In genomic region chr8:108706848-108707541, GRCm38 (mm10) we compare ENCODE assay signal across 9 mouse cellular contexts.
DNase-seq lines count a peak whose midpoint lies in the region; ATAC-seq and TF ChIP-seq lines count a peak whose summit lies in the region.
"Had no signal": no experiment of that assay in that cellular context is flagged by ENCODE, and none has a peak within 500 bp of the region (broad histone marks: within the 10 kb centered on the region; RNA-seq: fewer than 3 reads in every experiment).

No protein-coding gene starts in this region.

- TF ChIP-seq CTCF in liver, adult 2 months (IDR thresholded peaks at IDR 0.05; ENCODE audit: low read depth, low read length) = no peak
- no peak for TF ChIP-seq CTCF in liver, postnatal 0 days (IDR thresholded peaks at IDR 0.05; ENCODE audit: low read depth)
- TF ChIP-seq CTCF in layer of hippocampus, adult 2 months (conservative IDR thresholded peaks at IDR 0.05) = no peak
- TF ChIP-seq CTCF in cerebellum, adult 2 months (IDR thresholded peaks at IDR 0.05; ENCODE audit: borderline replicate concordance, insufficient read depth, low read depth, low read length) = no peak

- DNase-seq in liver, adult 2 months (ENCODE audit: extremely low read depth, low read depth, low spot score) = peak; percentile 58
- no peak for DNase-seq in liver
- DNase-seq in hindbrain, embryonic 10.5 days (ENCODE audit: low spot score) = peak; percentile 11
- DNase-seq in liver, postnatal 0 days = no peak
- no peak for DNase-seq in layer of hippocampus, adult 2 months (ENCODE audit: low spot score in 2 of 2)
- DNase-seq in cerebellum, adult 2 months = no peak

- H3K27ac ChIP-seq in liver, adult 2 months (replicated peaks; ENCODE audit: insufficient read depth, low read depth, low read length) = peak overlapping the region; percentile 100
- H3K27ac ChIP-seq in hindbrain, embryonic 10.5 days = peak overlapping the region; percentile 80
- peak overlapping the region; percentile 44; the same call in 1 of the 2 replicates for H3K27ac ChIP-seq in liver, postnatal 0 days (ENCODE audit: low read depth)
- peak overlapping the region; percentile 70 for H3K27ac ChIP-seq in stomach, embryonic 16.5 days (ENCODE audit: low read length)
- H3K27ac ChIP-seq in layer of hippocampus, adult 2 months = no peak overlapping the region
- H3K27ac ChIP-seq in cerebellum, adult 2 months (ENCODE audit: insufficient read depth, low read length) = no peak overlapping the region; the same call in 1 of the 2 replicates

- no peak for TF ChIP-seq POLR2A in liver, adult 2 months (IDR thresholded peaks at IDR 0.05; ENCODE audit: extremely low read depth, insufficient read depth, low read length)
- no peak for TF ChIP-seq POLR2A in cerebellum, adult 2 months (IDR thresholded peaks at IDR 0.05; ENCODE audit: borderline replicate concordance, insufficient read depth, low read length)

- peak overlapping the region; percentile 32; the same call in 1 of the 2 replicates for H3K4me3 ChIP-seq in liver, adult 2 months (ENCODE audit: insufficient read depth, low read depth, low read length)
- H3K4me3 ChIP-seq in hindbrain, embryonic 10.5 days = peak overlapping the region; percentile 95
- H3K4me3 ChIP-seq in liver, postnatal 0 days (ENCODE audit: low read depth, low read length) = no peak overlapping the region
- H3K4me3 ChIP-seq in stomach, embryonic 16.5 days (replicated peaks; ENCODE audit: low read length) = no peak overlapping the region; the same call in 1 of the 2 replicates
- H3K4me3 ChIP-seq in layer of hippocampus, adult 2 months = no peak overlapping the region
- no peak overlapping the region for H3K4me3 ChIP-seq in cerebellum, adult 2 months (replicated peaks; ENCODE audit: insufficient read depth, low read depth, low read length)

- ATAC-seq in liver, postnatal 0 days = peak; percentile 72
- no peak for ATAC-seq in stomach, embryonic 16.5 days (ENCODE audit: insufficient read depth, low FRiP score)
- ATAC-seq in inflammation-experienced regulatory T-cells, adult 6 months = no peak
- ATAC-seq: Patski had no signal

- no peaks in the 10 kb centered on the region for H3K9me3 ChIP-seq in hindbrain, embryonic 10.5 days
- no peaks in the 10 kb centered on the region for H3K9me3 ChIP-seq in liver, postnatal 0 days (ENCODE audit: low read length)
- H3K9me3 ChIP-seq in stomach, embryonic 16.5 days (replicated peaks; ENCODE audit: control insufficient read depth, low read length) = no peaks in the 10 kb centered on the region

- H3K4me1 ChIP-seq in liver, adult 2 months (ENCODE audit: control insufficient read depth, insufficient read depth, low read length) = peaks cover 21% of the 10 kb centered on the region
- peaks cover 84% of the 10 kb centered on the region for H3K4me1 ChIP-seq in hindbrain, embryonic 10.5 days (replicated peaks)
- H3K4me1 ChIP-seq in liver, postnatal 0 days (ENCODE audit: insufficient read depth) = peaks cover 25% of the 10 kb centered on the region
- peaks cover 58% of the 10 kb centered on the region for H3K4me1 ChIP-seq in stomach, embryonic 16.5 days (ENCODE audit: control insufficient read depth, insufficient read depth, low read length)
- no peaks in the 10 kb centered on the region; the same call in 1 of the 2 replicates for H3K4me1 ChIP-seq in cerebellum, adult 2 months (ENCODE audit: control insufficient read depth, insufficient read depth, low read length)

- WGBS in liver, adult 2 months = 20% methylated on average over 6 of the region's 6 CpGs
- WGBS in hindbrain, embryonic 10.5 days = 22% methylated on average over 6 of the region's 6 CpGs
- 27% methylated on average over 6 of the region's 6 CpGs for WGBS in liver, postnatal 0 days (ENCODE audit: insufficient replicate concordance)
- 22% methylated on average over 6 of the region's 6 CpGs for WGBS in stomach, embryonic 16.5 days
- 59% methylated on average over 6 of the region's 6 CpGs for WGBS in cerebellum, adult 2 months

- no peaks in the 10 kb centered on the region for H3K27me3 ChIP-seq in liver, adult 2 months (ENCODE audit: control insufficient read depth, insufficient read depth, low read length)
- no peaks in the 10 kb centered on the region for H3K27me3 ChIP-seq in hindbrain, embryonic 10.5 days (ENCODE audit: insufficient read depth, poor library complexity, severe bottlenecking)
- H3K27me3 ChIP-seq in liver, postnatal 0 days (ENCODE audit: insufficient read depth, low read length) = peaks cover 8% of the 10 kb centered on the region
- no peaks in the 10 kb centered on the region for H3K27me3 ChIP-seq in stomach, embryonic 16.5 days (ENCODE audit: control insufficient read depth, insufficient read depth, low read length)
- peaks cover 13% of the 10 kb centered on the region; the same call in 1 of the 2 replicates for H3K27me3 ChIP-seq in cerebellum, adult 2 months (ENCODE audit: control insufficient read depth, insufficient read depth, low read length)
- H3K27me3 ChIP-seq: Patski had no signal

- H3K79me2 ChIP-seq in liver, adult 2 months (ENCODE audit: control insufficient read depth, insufficient read depth, low read length) = peaks cover 28% of the 10 kb centered on the region

- H3K36me3 ChIP-seq in liver, adult 2 months (ENCODE audit: control insufficient read depth, insufficient read depth, low read length) = no peaks in the 10 kb centered on the region
- H3K36me3 ChIP-seq in hindbrain, embryonic 10.5 days = no peaks in the 10 kb centered on the region
- no peaks in the 10 kb centered on the region for H3K36me3 ChIP-seq in liver, postnatal 0 days (replicated peaks; ENCODE audit: insufficient read depth, low read length)
- no peaks in the 10 kb centered on the region for H3K36me3 ChIP-seq in stomach, embryonic 16.5 days (ENCODE audit: control insufficient read depth, insufficient read depth, low read length)

- H3K9ac ChIP-seq in liver, adult 2 months (ENCODE audit: low read depth, low read length) = peak overlapping the region; percentile 85
- no peak overlapping the region for H3K9ac ChIP-seq in liver, postnatal 0 days (replicated peaks)
- peak overlapping the region; percentile 27; the same call in 1 of the 2 replicates for H3K9ac ChIP-seq in stomach, embryonic 16.5 days (ENCODE audit: low read length)

- peak overlapping the region; percentile 44; the same call in 1 of the 2 replicates for H3K4me2 ChIP-seq in liver, postnatal 0 days (ENCODE audit: low read depth, low read length)
- H3K4me2 ChIP-seq in stomach, embryonic 16.5 days (ENCODE audit: low read depth, low read length) = peak overlapping the region; percentile 60

- TF ChIP-seq EP300 in liver, postnatal 0 days (IDR thresholded peaks at IDR 0.05; ENCODE audit: low read depth) = peak; percentile 3; the same call in 1 of the 2 replicates

Comparison
In these comparisons a context has a peak if more than half of its experiments do, and no peak if none do; other contexts are left out.
1. DNase-seq: peak in liver, adult 2 months (single experiment) and hindbrain, embryonic 10.5 days (single experiment); none in liver (single experiment), liver, postnatal 0 days (single experiment), layer of hippocampus, adult 2 months (0 of 2) and cerebellum, adult 2 months (0 of 2).
2. H3K4me3 ChIP-seq: peak in liver, adult 2 months (single experiment) and hindbrain, embryonic 10.5 days (single experiment); none in liver, postnatal 0 days (single experiment), stomach, embryonic 16.5 days (single experiment), layer of hippocampus, adult 2 months (single experiment) and cerebellum, adult 2 months (single experiment).
3. H3K27ac ChIP-seq: peak in liver, adult 2 months (single experiment), hindbrain, embryonic 10.5 days (single experiment), liver, postnatal 0 days (single experiment) and stomach, embryonic 16.5 days (single experiment); none in layer of hippocampus, adult 2 months (single experiment) and cerebellum, adult 2 months (single experiment).